Mouse (Mus musculus) kidney, embryonic 16.5 days (tissue): ENCODE data around the gene Hic2. TPM values are rescaled to one million over a fixed set of nuclear protein-coding genes. Genes with fewer than 3 reads are reported as not detected.
"Not testable (repeated sequence)": the region's sequence is repeated elsewhere in the genome, so short reads cannot be mapped to it uniquely, and the experiment has no call there.

ENCODE experiments used
- ATAC-seq: fragments of 200-750 bp; cut with Nextera tagmentation; 2 replicates; pipeline ENCODE4 v1.8.0; 2017; ENCODE audit warnings: moderate TSS enrichment; ENCODE audit not compliant: low FRiP score, low TSS enrichment
- H3K27ac ChIP-seq: fragments of 300-500 bp; sonication (generic); 2 replicates; pipeline ENCODE4 v1.5.1; 2014; ENCODE audit warnings: low read length
- H3K27me3 ChIP-seq: fragments of 300-500 bp; sonication (generic); 2 replicates; pipeline ENCODE4 v1.6.1; 2014; ENCODE audit warnings: low read length, control low read depth, mixed read lengths; ENCODE audit not compliant: insufficient read depth
- H3K36me3 ChIP-seq: fragments of 300-500 bp; sonication (generic); 2 replicates; pipeline ENCODE4 v1.6.1; 2014; ENCODE audit warnings: low read length, control low read depth, mixed read lengths; ENCODE audit not compliant: insufficient read depth
- H3K4me1 ChIP-seq: fragments of 300-500 bp; sonication (generic); 2 replicates; pipeline ENCODE4 v1.6.1; 2014; ENCODE audit warnings: low read length, control low read depth, mixed read lengths; ENCODE audit not compliant: insufficient read depth
- H3K4me2 ChIP-seq: fragments of 300-500 bp; sonication (generic); replicated peaks from 2 replicates; pipeline ENCODE4 v1.6.1; 2014; ENCODE audit warnings: low read depth, low read length
- H3K4me3 ChIP-seq: fragments of 300-500 bp; sonication (generic); 2 replicates; pipeline ENCODE4 v1.5.1; 2014; ENCODE audit warnings: mild to moderate bottlenecking, low read length
- H3K9ac ChIP-seq: fragments of 300-500 bp; sonication (generic); replicated peaks from 2 replicates; pipeline ENCODE4 v1.6.1; 2014; ENCODE audit warnings: low read length
- H3K9me3 ChIP-seq: fragments of 300-500 bp; sonication (generic); 2 replicates; pipeline ENCODE4 v1.6.1; 2016; ENCODE audit warnings: low read length, control low read depth
- WGBS: fragments of 180-500 bp; shearing (Covaris S2); extraction: QIAGEN DNeasy Blood & Tissue Kit; methylation state at CpG from one replicate; pipeline ENCODE4 v1.1.7; 2014; 5-methylcytosine and 5-hydroxymethylcytosine counted together
- polyA plus RNA-seq: library from polyadenylated mRNA; unstranded; fragments of >200 nt; fragmentation: Nextera tagmentation; extraction: Ambion mirVana; gene quantifications from 2 replicates; pipeline ENCODE4 v1.2.1, GENCODE M21; 2015

Hic2 gene
- polyA plus RNA-seq, 1 experiment from 2014 or later = 4.9 TPM

DNA sequence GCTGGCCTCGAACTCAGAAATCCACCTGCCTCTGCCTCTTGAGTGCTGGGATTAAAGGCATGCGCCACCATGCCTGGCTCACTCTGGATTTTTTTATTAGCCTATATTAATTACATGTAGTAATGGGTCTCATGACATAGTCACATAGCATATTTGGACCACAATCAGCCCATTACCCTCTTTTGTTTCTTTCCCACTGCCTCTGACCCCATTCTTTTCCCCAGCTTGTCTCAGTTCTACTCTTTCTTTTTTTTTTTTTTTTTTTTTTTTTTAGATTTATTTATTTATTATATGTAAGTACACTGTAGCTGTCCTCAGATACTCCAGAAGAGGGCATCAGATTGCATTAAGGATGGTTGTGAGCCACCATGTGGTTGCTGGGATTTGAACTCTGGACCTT is 1.8 kb upstream of the Hic2 start:
- H3K9ac ChIP-seq, H3K27ac ChIP-seq, H3K4me3 ChIP-seq, H3K36me3 ChIP-seq, H3K4me2 ChIP-seq, H3K27me3 ChIP-seq, H3K9me3 ChIP-seq, ATAC-seq: not testable (repeated sequence)
- H3K4me1 ChIP-seq = peaks cover 26% of the 10 kb centered on the region
- 89% methylated on average over 2 of the region's 2 CpGs for WGBS

DNA sequence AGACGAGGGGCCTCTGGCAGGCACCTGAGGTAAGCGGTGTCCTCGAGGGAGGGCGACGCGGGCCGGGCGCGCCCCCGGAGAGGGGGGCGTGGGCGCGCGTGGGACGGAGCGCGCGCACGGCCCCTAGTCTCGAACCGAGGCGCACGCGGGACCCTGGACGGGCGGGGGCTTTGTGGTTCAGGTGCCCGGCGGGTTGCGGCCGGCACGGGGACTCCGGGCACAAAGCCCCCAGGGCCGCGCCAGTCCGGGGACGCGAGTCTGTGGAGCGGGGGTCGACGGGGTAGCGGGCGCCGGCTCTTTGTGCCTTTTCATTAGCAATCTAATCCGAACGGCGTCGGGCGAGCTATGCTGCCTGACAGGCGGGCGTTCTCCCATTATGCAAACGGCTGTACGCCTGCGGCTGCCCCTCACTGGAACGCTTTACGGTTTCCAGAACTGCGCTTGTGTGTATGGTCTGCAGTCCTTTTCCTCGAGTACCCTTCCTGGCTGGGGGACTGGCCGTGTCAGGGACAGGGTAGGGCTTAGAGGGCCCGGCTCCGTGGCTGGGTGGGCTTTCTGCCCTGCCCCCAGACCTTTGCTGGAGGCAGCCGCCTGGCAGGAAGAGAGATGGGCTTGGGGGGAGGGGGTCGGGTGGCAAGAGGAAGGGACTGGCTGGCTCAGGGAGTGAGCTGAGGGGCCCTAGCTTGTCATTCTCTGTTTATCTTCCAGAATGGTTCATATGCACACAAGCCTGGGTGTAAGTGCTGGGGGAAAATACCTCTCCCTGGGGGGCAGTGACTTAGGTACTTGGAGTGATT is 528 bp downstream of the Hic2 start:
- peak overlapping the region; percentile 91 for H3K4me2 ChIP-seq
- H3K9ac ChIP-seq = peak overlapping the region; percentile 96
- peak; percentile 55 for ATAC-seq
- peaks cover 7% of the 10 kb centered on the region; the same call in 1 of the 2 replicates for H3K9me3 ChIP-seq
- peaks cover 31% of the 10 kb centered on the region for H3K4me1 ChIP-seq
- peak overlapping the region; percentile 87 for H3K27ac ChIP-seq
- no peaks in the 10 kb centered on the region for H3K36me3 ChIP-seq
- no peaks in the 10 kb centered on the region for H3K27me3 ChIP-seq
- H3K4me3 ChIP-seq = peak overlapping the region; percentile 87
- WGBS = under 1% methylated on average over 55 of the region's 62 CpGs

DNA sequence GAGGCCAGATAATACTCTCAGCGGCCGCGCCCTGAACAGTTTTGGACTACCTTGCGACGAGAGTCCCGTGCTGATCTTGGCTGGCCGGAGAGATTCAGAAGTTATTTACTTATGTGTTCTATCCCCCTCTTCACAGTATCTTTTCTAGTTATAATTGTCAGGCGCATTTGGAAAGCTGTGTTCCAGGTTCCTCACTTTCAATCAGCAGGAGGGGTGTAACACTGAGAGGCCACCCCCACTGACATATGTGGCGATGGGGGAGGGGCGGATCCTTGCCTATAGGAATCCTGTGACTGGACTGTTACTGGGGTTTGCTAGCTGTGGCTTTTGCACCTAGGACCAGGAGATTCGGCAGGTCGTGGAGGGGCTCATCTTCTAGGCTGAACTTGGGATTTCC is 1.1 kb downstream of the Hic2 start:
- H3K27me3 ChIP-seq = no peaks in the 10 kb centered on the region
- peaks cover 37% of the 10 kb centered on the region for H3K4me1 ChIP-seq
- H3K4me2 ChIP-seq = peak overlapping the region; percentile 91
- H3K9ac ChIP-seq = peak overlapping the region; percentile 96
- 1% methylated on average over 12 of the region's 12 CpGs for WGBS
- H3K4me3 ChIP-seq = peak overlapping the region; percentile 87
- H3K27ac ChIP-seq = peak overlapping the region; percentile 87; the same call in 1 of the 2 replicates
- H3K9me3 ChIP-seq = peaks cover 7% of the 10 kb centered on the region; the same call in 1 of the 2 replicates
- no peak for ATAC-seq
- H3K36me3 ChIP-seq = no peaks in the 10 kb centered on the region

DNA sequence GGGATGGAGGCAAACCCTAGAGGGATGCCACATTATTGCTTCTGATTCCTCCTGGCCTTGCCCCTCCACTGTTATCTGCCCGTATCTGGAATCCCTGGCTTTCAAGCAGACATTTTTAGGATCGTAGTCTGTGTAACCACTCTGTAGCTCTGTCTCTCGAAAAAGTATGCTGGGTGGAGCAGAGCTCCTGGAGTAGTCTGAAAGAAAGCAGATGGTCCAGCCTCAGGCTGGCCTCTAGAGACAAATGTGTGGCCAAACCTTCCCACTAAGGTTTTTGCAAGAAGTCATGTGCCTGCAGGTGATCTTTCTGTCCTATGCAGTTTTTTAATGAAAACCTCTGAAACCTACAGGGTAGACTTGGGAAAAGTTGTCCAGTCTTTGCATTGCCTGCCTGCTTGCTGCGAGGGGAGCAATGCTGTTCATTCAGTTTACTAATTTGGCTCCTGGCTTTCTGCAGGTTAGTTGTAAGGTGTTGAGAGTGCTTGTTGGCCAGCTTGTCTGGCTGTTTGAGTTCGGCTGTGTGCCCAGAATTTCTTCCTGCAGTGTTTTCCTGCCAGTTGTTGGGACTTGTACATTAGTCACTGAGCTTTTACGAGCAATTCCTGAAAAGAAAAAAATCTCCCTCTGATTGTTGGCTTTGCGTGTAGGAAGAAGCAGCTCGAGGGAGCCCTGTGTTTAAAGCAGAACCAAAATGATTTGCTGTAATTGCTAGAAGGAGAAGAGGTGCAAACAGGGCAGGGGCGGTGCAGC is 1.7 kb downstream of the Hic2 start:
- peak overlapping the region; percentile 91 for H3K4me2 ChIP-seq
- ATAC-seq = no peak
- H3K27me3 ChIP-seq = no peaks in the 10 kb centered on the region
- peak overlapping the region; percentile 17 for H3K27ac ChIP-seq
- 23% methylated on average over 9 of the region's 9 CpGs for WGBS
- H3K4me3 ChIP-seq = peak overlapping the region; percentile 87
- H3K4me1 ChIP-seq = peaks cover 38% of the 10 kb centered on the region
- peak overlapping the region; percentile 96 for H3K9ac ChIP-seq
- H3K36me3 ChIP-seq = no peaks in the 10 kb centered on the region
- H3K9me3 ChIP-seq = peaks cover 3% of the 10 kb centered on the region; the same call in 1 of the 2 replicates

GRCm38 (mm10) chr16:17237634-17238033 is 4.3 kb downstream of the Hic2 start:
- peaks cover 37% of the 10 kb centered on the region for H3K4me1 ChIP-seq
- no peak overlapping the region for H3K4me2 ChIP-seq
- no peak overlapping the region for H3K4me3 ChIP-seq
- no peak for ATAC-seq
- H3K27me3 ChIP-seq = no peaks in the 10 kb centered on the region
- WGBS = 83% methylated on average over 3 of the region's 3 CpGs
- H3K27ac ChIP-seq = no peak overlapping the region
- H3K9ac ChIP-seq = no peak overlapping the region
- no peaks in the 10 kb centered on the region for H3K36me3 ChIP-seq
- H3K9me3 ChIP-seq = no peaks in the 10 kb centered on the region

GRCm38 (mm10) chr16:17239409-17239808 is 6.0 kb downstream of the Hic2 start:
- peaks cover 42% of the 10 kb centered on the region for H3K4me1 ChIP-seq
- no peaks in the 10 kb centered on the region for H3K9me3 ChIP-seq
- no peak overlapping the region for H3K4me3 ChIP-seq
- no peak overlapping the region for H3K9ac ChIP-seq
- ATAC-seq = no peak
- no peak overlapping the region for H3K27ac ChIP-seq
- no peaks in the 10 kb centered on the region for H3K36me3 ChIP-seq
- no peaks in the 10 kb centered on the region for H3K27me3 ChIP-seq
- WGBS = 55% methylated on average over 2 of the region's 2 CpGs
- H3K4me2 ChIP-seq = no peak overlapping the region

DNA sequence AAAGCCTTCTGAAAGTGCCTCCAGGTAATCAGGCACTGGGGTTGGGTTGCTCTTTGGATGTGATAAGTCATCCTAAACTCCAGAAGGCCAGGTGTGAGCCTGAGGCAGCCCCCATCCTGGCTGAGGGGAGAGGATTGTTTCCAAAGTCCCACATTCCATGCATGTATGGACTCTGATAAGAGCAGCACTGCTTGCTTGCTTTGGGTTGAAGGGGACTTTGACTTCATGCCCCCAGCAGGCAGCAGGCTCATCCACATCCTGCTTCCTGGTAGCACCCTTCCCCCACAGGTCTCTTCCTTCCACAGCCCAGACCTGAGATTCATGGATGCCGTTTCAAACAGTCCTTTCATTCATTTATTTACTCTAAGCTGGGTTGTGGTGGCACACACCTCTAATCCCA is 10.4 kb downstream of the Hic2 start:
- Histone ChIP-seq H3K36me3 (no peaks in the 10 kb centered on the region), H3K4me3 (no peak overlapping the region), H3K27ac (0 out of 2 replicates have a peak overlapping the region, but pooled peaks have one; percentile 8), H3K9ac (0 out of 2 replicates have a peak overlapping the region, but pooled peaks have one; percentile 14), H3K27me3 (no peaks in the 10 kb centered on the region), H3K4me2 (no peak overlapping the region), H3K9me3 (no peaks in the 10 kb centered on the region), H3K4me1 (peaks cover 19% of the 10 kb centered on the region)
- 40% methylated on average over 1 of the region's 1 CpGs for WGBS
- no peak for ATAC-seq

DNA sequence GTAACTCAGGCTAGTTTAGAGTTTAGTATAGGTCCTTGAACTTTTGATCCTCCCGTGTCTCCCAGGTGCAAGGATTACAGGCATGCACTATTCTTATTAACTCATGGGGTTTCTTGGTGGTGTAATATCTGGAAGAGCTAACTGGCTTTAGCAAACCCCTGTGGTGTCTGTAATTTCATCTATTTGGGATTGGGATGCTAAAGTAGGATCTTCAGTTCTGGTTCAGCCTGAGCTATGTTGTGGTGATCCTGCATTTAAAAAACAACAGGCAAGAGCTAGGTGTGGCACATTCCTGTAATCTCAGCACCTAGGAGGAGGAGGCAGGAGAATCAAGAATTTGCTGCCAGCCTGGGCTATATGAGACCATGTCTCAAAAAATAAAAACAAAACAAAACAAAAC is 11.6 kb downstream of the Hic2 start:
- peaks cover 22% of the 10 kb centered on the region for H3K4me1 ChIP-seq
- H3K27ac ChIP-seq = no peak overlapping the region
- no peaks in the 10 kb centered on the region for H3K36me3 ChIP-seq
- no peaks in the 10 kb centered on the region for H3K9me3 ChIP-seq
- H3K4me2 ChIP-seq = no peak overlapping the region
- 71% methylated on average over 1 of the region's 1 CpGs for WGBS
- H3K9ac ChIP-seq = no peak overlapping the region
- H3K4me3 ChIP-seq = no peak overlapping the region
- no peaks in the 10 kb centered on the region for H3K27me3 ChIP-seq
- ATAC-seq = no peak

- Histone ChIP-seq H3K4me1 (peaks cover 40% of the 10 kb centered on the region), H3K4me3 (no peak overlapping the region), H3K9me3 (no peaks in the 10 kb centered on the region), H3K27ac (no peak overlapping the region), H3K27me3 (no peaks in the 10 kb centered on the region), H3K9ac (no peak overlapping the region), H3K4me2 (no peak overlapping the region), H3K36me3 (no peaks in the 10 kb centered on the region)
- no peak for ATAC-seq
- 72% methylated on average over 4 of the region's 4 CpGs for WGBS
Measured at GRCm38 (mm10) chr16:17247727-17248126, 14.4 kb downstream of the Hic2 start.

GRCm38 (mm10) chr16:17249135-17249534 is 15.8 kb downstream of the Hic2 start:
- Histone ChIP-seq H3K9me3 (no peaks in the 10 kb centered on the region), H3K27me3 (no peaks in the 10 kb centered on the region), H3K4me1 (peaks cover 45% of the 10 kb centered on the region), H3K27ac (peak overlapping the region; percentile 4; the same call in 1 of the 2 replicates), H3K36me3 (no peaks in the 10 kb centered on the region), H3K4me3 (no peak overlapping the region), H3K9ac (no peak overlapping the region), H3K4me2 (no peak overlapping the region)
- 0 out of 2 replicates have a peak, but pooled peaks have one; percentile 17 for ATAC-seq
- 34% methylated on average over 6 of the region's 6 CpGs for WGBS
